Mouse (Mus musculus) kidney, adult 18-20 months (tissue): ENCODE measurements around the gene Arhgap22.

Experiments
- DNase-seq: peaks from one replicate; pipeline ENCODE4 v3.0.0; 2021

The Arhgap22 gene

GRCm38 (mm10) chr14:33215163-33215562 is 1.3 kb downstream of the Arhgap22 start:
- no peak for DNase-seq

GRCm38 (mm10) chr14:33216343-33217208 is 2.8 kb downstream of the Arhgap22 start:
- DNase-seq = no peak

GRCm38 (mm10) chr14:33225235-33225634 is 11.4 kb downstream of the Arhgap22 start:
- DNase-seq = no peak

GRCm38 (mm10) chr14:33230672-33231071 is 16.8 kb downstream of the Arhgap22 start:
- DNase-seq = no peak

- DNase-seq = no peak
Measured at GRCm38 (mm10) chr14:33231311-33231710, 17.5 kb downstream of the Arhgap22 start.

- no peak for DNase-seq
Measured at GRCm38 (mm10) chr14:33232048-33232447, 18.2 kb downstream of the Arhgap22 start.

GRCm38 (mm10) chr14:33235661-33236060 is 21.8 kb downstream of the Arhgap22 start:
- DNase-seq = no peak

- no peak for DNase-seq
Measured at GRCm38 (mm10) chr14:33240400-33240799, 26.6 kb downstream of the Arhgap22 start.

GRCm38 (mm10) chr14:33243261-33243660 is 29.4 kb downstream of the Arhgap22 start:
- no peak for DNase-seq

- DNase-seq = no peak
Measured at GRCm38 (mm10) chr14:33244519-33244918, 30.7 kb downstream of the Arhgap22 start.

GRCm38 (mm10) chr14:33244946-33245345 is 31.1 kb downstream of the Arhgap22 start:
- DNase-seq = no peak

- DNase-seq = peak; percentile 29
Measured at GRCm38 (mm10) chr14:33246476-33246875, 32.6 kb downstream of the Arhgap22 start.

- peak; percentile 14 for DNase-seq
Measured at GRCm38 (mm10) chr14:33247623-33248022, 33.8 kb downstream of the Arhgap22 start.

- DNase-seq = no peak
Measured at GRCm38 (mm10) chr14:33248741-33249140, 34.9 kb downstream of the Arhgap22 start.

- peak; percentile 46 for DNase-seq
Measured at GRCm38 (mm10) chr14:33250215-33250939, 36.6 kb downstream of the Arhgap22 start.

- DNase-seq = no peak
Measured at GRCm38 (mm10) chr14:33250956-33251745, 37.3 kb downstream of the Arhgap22 start.

GRCm38 (mm10) chr14:33258256-33258655 is 44.4 kb downstream of the Arhgap22 start:
- DNase-seq = no peak

GRCm38 (mm10) chr14:33260131-33260530 is 46.3 kb downstream of the Arhgap22 start:
- no peak for DNase-seq

GRCm38 (mm10) chr14:33264795-33265194 is 51.0 kb downstream of the Arhgap22 start:
- no peak for DNase-seq

- no peak for DNase-seq
Measured at GRCm38 (mm10) chr14:33276240-33276639, 62.4 kb downstream of the Arhgap22 start.

GRCm38 (mm10) chr14:33278374-33278773 is 64.5 kb downstream of the Arhgap22 start:
- no peak for DNase-seq

- no peak for DNase-seq
Measured at GRCm38 (mm10) chr14:33280921-33281320, 67.1 kb downstream of the Arhgap22 start.

GRCm38 (mm10) chr14:33282447-33282846 is 68.6 kb downstream of the Arhgap22 start:
- no peak for DNase-seq
